Mouse (Mus musculus): ENCODE results near the gene Nfkbil1.
"Not testable (repeated sequence)": the region's sequence is repeated elsewhere in the genome, so short reads cannot be mapped to it uniquely, and the experiment has no call there.

Nfkbil1 gene

DNA sequence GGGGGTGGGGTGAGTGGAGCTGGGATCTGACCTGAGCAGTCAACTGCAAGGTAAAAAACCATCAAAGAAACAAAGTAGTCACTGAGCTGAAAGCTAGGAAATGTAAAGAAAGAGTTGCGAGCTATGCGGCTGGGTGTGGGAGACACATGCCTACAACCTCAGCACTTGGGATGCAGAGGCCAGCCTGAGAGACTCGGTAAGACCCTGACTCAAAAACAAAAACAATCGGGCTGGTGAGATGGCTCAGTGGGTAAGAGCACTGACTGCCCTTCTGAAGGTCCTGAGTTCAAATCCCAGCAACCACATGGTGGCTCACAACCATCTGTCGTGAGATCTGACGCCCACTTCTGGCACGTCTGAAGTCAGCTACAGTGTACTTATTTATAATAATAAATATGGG, 1.5 kb downstream of the Nfkbil1 start:
- DNase-seq = not testable (repeated sequence)

- no peak for DNase-seq
These were observed 2.2 kb downstream of the Nfkbil1 start, which contains the start of gene Atp6v1g2 for GRCm38 (mm10) chr17:35233114-35233980. TSS of gene Atp6v1g2 (plus strand) at chr17:35233660.

GRCm38 (mm10) chr17:35232659-35233058, 2.9 kb downstream of the Nfkbil1 start:
- peak; percentile 70 for DNase-seq

- DNase-seq = peak; percentile 91
These were observed 3.5 kb downstream of the Nfkbil1 start for GRCm38 (mm10) chr17:35232043-35232442.

- no peak for DNase-seq
These were observed 4.6 kb downstream of the Nfkbil1 start for GRCm38 (mm10) chr17:35231022-35231421.

DNA sequence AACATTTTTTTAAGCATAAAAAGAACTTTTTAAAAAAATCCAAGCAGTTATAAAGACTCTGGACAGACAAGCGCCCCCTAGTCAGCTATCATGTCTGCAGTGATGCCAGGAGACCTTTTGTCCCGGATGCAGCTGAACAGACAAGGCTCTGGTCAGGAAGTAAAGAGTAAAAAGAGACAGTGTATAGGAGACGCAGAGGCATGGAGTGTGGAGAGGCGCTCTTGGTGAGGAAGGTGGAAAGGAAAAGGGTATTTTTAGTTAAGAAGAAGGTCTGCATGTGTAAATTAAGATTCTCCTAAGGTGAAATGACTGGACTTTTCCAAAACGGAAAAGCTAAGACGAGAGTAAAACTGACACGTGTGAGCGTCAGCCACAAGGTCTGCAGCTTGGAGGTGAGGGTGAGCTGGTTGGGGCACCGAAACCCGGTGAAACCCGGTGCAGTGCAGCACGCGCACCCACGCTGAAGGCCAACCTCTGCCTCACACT, 9.0 kb downstream of the Nfkbil1 start:
- peak; percentile 69 for DNase-seq

DNA sequence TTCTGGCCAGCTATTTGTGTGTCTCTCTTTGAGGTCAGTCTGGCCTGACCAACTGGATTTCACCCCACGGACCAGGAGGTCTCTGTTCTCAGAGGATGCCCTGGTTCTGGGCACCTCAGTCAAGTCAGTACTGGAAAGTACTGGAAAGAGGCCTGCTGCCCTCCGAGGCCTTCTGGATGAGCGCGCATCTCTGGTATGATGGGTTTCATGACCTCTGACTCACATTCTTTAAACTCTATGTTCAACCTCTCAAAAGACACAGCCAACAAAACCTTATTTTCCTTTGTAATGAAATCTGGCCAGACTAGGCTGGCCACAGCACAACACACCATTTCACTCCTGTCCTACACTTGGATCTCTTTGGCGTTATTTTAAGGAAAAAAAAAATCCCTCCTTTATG, 10.1 kb downstream of the Nfkbil1 start:
- DNase-seq = no peak

- DNase-seq = no peak
These were observed 11.0 kb downstream of the Nfkbil1 start for GRCm38 (mm10) chr17:35224641-35225040.

GRCm38 (mm10) chr17:35222299-35222698, 13.3 kb downstream of the Nfkbil1 start:
- peak; percentile 78 for DNase-seq

DNA sequence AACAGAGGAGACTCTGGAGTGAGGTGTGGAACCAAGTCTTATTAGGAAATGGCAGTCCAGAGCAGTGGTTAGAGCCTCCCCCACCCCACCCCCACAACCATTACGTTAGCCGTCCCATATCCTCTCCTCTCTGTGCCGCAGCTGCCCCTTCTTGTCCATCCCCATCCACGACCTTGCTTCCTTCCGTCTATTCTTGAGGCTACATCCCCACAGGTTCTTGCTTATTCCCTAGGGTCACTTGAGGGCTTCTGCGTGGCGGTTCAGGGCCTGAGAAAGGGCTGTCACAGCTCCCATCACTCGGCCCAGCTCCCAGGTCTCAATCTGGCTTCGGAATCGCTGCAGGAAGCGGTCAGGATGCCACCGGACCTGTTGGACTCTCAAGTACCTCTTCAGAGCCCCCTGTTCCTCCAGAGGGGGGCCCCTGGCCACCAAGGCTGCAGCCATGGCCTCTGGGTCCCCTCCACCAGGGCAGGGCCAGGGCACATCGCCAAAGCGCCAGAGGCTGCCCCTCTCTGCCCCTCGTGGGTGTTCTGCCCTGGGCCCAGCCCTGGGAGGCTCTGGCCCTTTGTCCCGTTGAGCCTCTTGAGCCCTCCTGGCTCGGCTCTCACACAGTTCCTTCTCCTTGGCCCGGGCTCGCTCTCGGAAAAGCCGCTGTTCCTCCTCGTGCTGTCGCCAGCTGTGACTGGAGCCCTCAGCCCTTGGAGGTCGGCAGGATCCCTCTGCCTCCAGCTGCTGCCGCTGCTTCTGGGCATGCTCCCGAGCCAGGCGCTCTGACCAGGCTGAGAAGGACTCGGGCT, 15.2 kb downstream of the Nfkbil1 start, which contains the start of gene Gm16181:
Gene Gm16181, plus strand, starts transcription at position 679 of the 797 bp plus-strand sequence.
- no peak for DNase-seq

DNA sequence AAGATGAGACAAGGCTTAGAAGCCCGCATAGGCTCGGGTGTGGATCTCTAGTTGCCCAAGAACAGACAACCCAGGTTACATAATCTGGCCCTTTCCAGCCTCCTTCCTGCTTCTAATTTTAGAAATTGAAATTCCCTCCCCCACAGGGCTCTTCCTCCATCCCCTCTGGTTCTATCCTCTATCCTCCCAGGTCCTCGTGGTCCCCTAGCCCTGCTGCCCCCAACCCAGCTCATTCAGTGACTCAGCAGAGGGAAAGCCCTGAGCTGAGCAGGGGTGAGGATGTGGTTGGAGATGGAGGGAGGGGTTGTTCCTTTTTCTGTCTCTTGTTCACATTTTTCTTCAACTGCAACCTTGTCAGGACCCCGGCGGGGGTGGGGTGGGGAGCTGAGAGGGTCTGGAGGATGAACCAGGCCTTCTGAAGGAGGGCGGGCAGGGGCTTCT, 16.0 kb downstream of the Nfkbil1 start:
- DNase-seq = peak; percentile 81

DNA sequence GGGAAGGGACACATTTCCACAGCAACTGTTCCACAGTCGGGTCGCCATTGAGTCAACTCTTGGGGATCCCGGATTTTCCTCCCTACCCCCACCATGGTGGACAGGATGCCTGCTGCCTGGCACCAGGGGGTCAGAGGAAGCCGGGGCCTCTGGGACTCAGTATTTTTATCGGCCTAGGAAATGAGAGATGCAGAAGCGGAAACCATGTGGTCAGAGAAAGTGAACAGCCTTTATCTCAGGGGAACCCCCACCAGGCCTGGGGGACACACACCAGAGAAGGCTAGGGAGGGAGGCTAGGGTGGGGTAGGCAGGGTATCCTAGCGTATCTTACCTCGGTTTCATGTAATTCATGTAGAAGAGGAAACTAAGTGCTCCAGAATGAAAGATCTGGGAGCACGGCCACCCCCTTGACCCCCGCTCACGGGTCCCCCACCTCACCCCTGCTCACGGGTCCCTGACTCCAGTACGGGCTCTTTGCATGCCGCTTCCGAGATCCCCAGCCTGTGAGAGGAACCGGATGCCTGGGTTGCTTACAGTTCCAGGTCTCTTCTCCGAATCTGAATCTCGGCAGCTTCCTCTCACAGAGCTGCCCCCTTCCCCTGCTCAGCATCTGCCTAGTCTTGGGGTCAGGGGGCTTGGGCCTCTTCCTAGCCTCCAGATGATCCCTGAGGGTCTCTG, 16.9 kb downstream of the Nfkbil1 start:
- DNase-seq = peak; percentile 63

DNA sequence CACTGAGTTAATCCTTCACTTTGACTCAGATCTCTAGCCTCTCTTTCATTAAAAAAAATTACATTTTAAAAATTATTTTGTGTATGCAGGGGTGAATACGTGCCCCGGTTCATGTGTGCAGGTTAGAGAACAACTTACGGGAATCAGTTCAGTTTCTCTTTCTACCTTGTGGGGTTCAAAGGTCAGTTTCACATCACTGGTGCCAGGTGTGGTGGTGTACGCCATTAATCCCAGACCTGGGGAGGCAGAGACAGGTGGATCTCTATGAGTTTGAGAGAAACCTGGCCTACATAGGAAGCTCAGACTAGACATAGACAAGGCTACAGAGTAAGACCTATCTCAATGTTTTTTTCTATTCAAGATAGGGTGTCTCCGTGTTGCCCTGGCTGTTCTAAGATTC, 22.5 kb downstream of the Nfkbil1 start:
- DNase-seq = no peak

DNA sequence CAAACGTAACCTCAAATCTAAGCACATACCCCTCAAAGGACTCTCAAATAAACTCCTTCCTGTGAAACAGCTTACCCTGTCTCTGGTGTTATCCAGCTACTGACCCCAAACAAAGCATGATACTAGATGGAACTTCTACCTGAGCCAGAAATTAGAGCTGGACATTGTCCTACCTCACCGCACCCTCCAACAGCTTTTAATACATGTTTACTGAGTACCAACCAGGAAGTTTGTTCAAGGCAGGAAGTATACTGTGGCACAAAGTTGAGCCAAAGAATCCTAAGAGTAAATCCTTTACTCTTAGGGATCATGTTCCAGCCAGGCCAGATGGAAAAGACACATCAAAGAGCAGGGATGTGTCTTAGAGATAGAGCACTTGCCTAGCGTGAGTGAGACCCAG, 25.0 kb downstream of the Nfkbil1 start:
- no peak for DNase-seq

GRCm38 (mm10) chr17:35209785-35210535, 25.6 kb downstream of the Nfkbil1 start:
- peak; percentile 47 for DNase-seq

GRCm38 (mm10) chr17:35205380-35205769, 30.2 kb downstream of the Nfkbil1 start:
- DNase-seq = no peak

- DNase-seq = peak; percentile 84
These were observed 30.9 kb downstream of the Nfkbil1 start, which contains the start of gene Lta for GRCm38 (mm10) chr17:35204494-35205379. TSS of gene Lta (minus strand) at chr17:35205351.

DNA sequence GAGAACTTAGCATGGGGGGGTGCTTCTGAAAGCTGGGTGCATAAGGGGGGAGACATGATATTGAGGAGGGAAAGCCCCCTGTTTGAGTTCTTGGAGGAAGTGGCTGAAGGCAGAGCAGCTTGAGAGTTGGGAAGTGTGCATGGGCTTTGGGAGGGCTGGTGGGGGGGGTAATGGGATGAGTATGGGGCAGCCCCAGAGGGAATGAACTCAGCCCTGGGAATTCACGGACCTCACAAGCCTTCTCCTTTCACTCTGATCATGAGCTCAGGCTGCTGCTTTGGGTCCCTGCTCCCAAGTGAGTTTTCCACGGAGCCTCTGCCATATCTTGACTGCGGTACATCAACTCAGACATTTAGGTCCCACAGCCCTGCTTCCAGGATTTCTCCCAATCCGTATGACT, 33.1 kb downstream of the Nfkbil1 start:
- DNase-seq = no peak

- peak; percentile 75 for DNase-seq
These were observed 33.8 kb downstream of the Nfkbil1 start, which contains the start of gene Tnf for GRCm38 (mm10) chr17:35201787-35202186. TSS of gene Tnf (minus strand) at chr17:35202007.

DNA sequence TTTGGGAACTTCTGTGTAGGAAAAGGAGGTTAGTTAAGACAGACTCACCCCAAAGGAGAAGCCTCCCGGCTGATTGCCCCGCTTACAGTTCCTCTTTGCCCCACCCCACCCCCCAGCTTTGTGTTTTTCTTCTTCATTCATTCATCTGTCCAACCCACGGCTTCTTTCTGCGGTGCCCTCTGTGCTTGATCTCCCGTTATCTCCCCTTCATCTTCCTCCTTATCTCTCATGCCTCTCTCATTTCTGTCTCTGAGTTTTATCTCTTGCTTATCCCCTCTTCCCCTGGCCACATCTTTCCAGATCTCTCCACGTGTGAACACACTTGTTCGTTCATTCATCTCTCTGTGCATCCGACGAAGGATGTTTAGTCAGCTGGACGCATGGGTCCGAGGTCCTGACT, 34.5 kb downstream of the Nfkbil1 start:
- DNase-seq = peak; percentile 45

DNA sequence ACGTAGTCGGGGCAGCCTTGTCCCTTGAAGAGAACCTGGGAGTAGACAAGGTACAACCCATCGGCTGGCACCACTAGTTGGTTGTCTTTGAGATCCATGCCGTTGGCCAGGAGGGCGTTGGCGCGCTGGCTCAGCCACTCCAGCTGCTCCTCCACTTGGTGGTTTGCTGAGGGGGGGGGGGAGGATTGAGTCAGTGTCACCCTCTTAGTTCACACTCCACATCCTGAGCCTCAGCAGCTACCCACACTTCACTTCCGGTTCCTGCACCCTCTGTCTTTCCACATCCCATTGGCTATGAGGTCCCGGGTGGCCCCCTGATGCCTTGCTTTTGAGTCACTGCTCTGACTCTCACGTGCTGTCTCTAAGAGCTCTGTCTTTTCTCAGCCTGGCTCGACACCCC, 35.2 kb downstream of the Nfkbil1 start:
- peak; percentile 87 for DNase-seq

Data from thymus, postnatal 14 days (tissue).